In genomic region chr11:85382055-85382454, GRCm38 (mm10) we compare ENCODE assay signal across 8 mouse cellular contexts. TPM values are rescaled to one million over a fixed set of nuclear protein-coding genes. Genes with fewer than 3 reads are reported as not detected.
DNase-seq lines count a peak whose midpoint lies in the region; TF ChIP-seq lines count a peak whose summit lies in the region.

No protein-coding gene starts in this region.

- H3K27ac ChIP-seq in cerebellum, adult 2 months (ENCODE audit: insufficient read depth, low read length): no peak overlapping the region
- no peak overlapping the region for H3K27ac ChIP-seq in limb, embryonic 10.5 days

- TF ChIP-seq CTCF in cerebellum, adult 2 months (IDR thresholded peaks at IDR 0.05; ENCODE audit: borderline replicate concordance, insufficient read depth, low read depth, low read length): peak; percentile 93

- no peaks in the 10 kb centered on the region for H3K9me3 ChIP-seq in limb, embryonic 10.5 days (replicated peaks)

- no peak overlapping the region for H3K4me3 ChIP-seq in cerebellum, adult 2 months (replicated peaks; ENCODE audit: insufficient read depth, low read depth, low read length)
- no peak overlapping the region for H3K4me3 ChIP-seq in limb, embryonic 10.5 days

- no peaks in the 10 kb centered on the region for H3K36me3 ChIP-seq in limb, embryonic 10.5 days

- TF ChIP-seq POLR2A in cerebellum, adult 2 months (IDR thresholded peaks at IDR 0.05; ENCODE audit: borderline replicate concordance, insufficient read depth, low read length): no peak

- H3K4me1 ChIP-seq in cerebellum, adult 2 months (ENCODE audit: control insufficient read depth, insufficient read depth, low read length): no peaks in the 10 kb centered on the region
- H3K4me1 ChIP-seq in limb, embryonic 10.5 days: peaks cover 14% of the 10 kb centered on the region; the same call in 1 of the 2 replicates

- no peaks in the 10 kb centered on the region for H3K27me3 ChIP-seq in cerebellum, adult 2 months (ENCODE audit: control insufficient read depth, insufficient read depth, low read length)
- H3K27me3 ChIP-seq in limb, embryonic 10.5 days (ENCODE audit: low read depth, poor library complexity, severe bottlenecking): no peaks in the 10 kb centered on the region

- DNase-seq in urinary bladder, adult 18-20 months (ENCODE audit: low spot score in 2 of 2): peak; percentile 53 to 57
- no peak for DNase-seq in urinary bladder, postnatal 10 days (ENCODE audit: low spot score)
- DNase-seq in cerebellum, adult 2 months: peak; percentile 64 to 74
- peak; percentile 28 to 84 for DNase-seq in frontal cortex, adult 2 months (ENCODE audit: extremely low spot score in 1 of 2, low spot score in 1 of 2)
- peak; percentile 83 for DNase-seq in hindlimb bud, embryonic 11.5 days (ENCODE audit: extremely low spot score, low read depth, low spot score)
- peak; percentile 80 for DNase-seq in limb, embryonic 10.5 days (ENCODE audit: low spot score)
- peak; percentile 57 to 60 for DNase-seq in natural killer cell, adult 2 months (ENCODE audit: low spot score in 2 of 2)
- DNase-seq in thymus, adult 18-20 months: peak; percentile 17 to 20

- WGBS in cerebellum, adult 2 months: 19% methylated on average over 4 of the region's 4 CpGs
- 15% methylated on average over 4 of the region's 4 CpGs for WGBS in limb, embryonic 10.5 days

RNA-seq across cellular contexts. Expression of gene Bcas3, which starts 29.1 kb away (rescaled TPM):
- 42.8 and 44.4 TPM in 2 replicates for polyA plus RNA-seq in cerebellum, adult 2 months (2012; rRNA removed)
- polyA plus RNA-seq in frontal cortex, adult 2 months (2012; rRNA removed): 47.9 and 56.4 TPM in 2 replicates
- polyA plus RNA-seq in limb, embryonic 10.5 days (2016; fragmentation: Nextera tagmentation; extraction: Ambion mirVana): 21.2 and 26.5 TPM in 2 replicates
